Mouse (Mus musculus): ENCODE measurements around the gene Hnrnpa3.

GRCm38 (mm10) chr2:75702588-75702976, 43.5 kb downstream of the Hnrnpa3 start:
- TF ChIP-seq ZC3H11A (IDR thresholded peaks at IDR 0.05; ENCODE audit: low read depth, low read length) (no peak), CTCF (IDR thresholded peaks at IDR 0.05 in 2 of 3, conservative IDR thresholded peaks at IDR 0.05 in 1 of 3; ENCODE audit: control insufficient read depth in 1 of 3, insufficient read depth in 1 of 3, low read depth in 2 of 3, low read length in 3 of 3, poor library complexity in 1 of 3, severe bottlenecking in 1 of 3) (no peak), MYB (IDR thresholded peaks at IDR 0.05; ENCODE audit: low read depth, low read length) (no peak), POLR2AphosphoS2 (IDR thresholded peaks at IDR 0.05; ENCODE audit: low read length) (no peak), MAX (IDR thresholded peaks at IDR 0.05; ENCODE audit: low read length) (no peak), SIN3A (IDR thresholded peaks at IDR 0.05; ENCODE audit: low read length) (no peak), ZMIZ1 (IDR thresholded peaks at IDR 0.05; ENCODE audit: low read depth, low read length) (no peak), MEF2A (IDR thresholded peaks at IDR 0.05; ENCODE audit: extremely low read depth, insufficient replicate concordance, low read depth, low read length, poor library complexity, severe bottlenecking) (no peak), USF1 (IDR thresholded peaks at IDR 0.05; ENCODE audit: low read depth, low read length) (no peak), NELFE (IDR thresholded peaks at IDR 0.05; ENCODE audit: low read depth, low read length) (no peak), KAT2A (conservative IDR thresholded peaks at IDR 0.05; ENCODE audit: low read depth, low read length) (no peak), POLR2AphosphoS5 (IDR thresholded peaks at IDR 0.05; ENCODE audit: borderline replicate concordance, low read depth, low read length) (no peak), EP300 (IDR thresholded peaks at IDR 0.05; ENCODE audit: low read depth in 1 of 2, low read length in 2 of 2) (no peak)
